Mouse (Mus musculus) right cerebral cortex, postnatal 36 days (tissue): ENCODE measurements around the gene Lcat.

Experiments used
- DNase-seq, 2 experiments: peaks; one replicate each; pipeline ENCODE4 v3.0.0; 2022; ENCODE audit warnings: low spot score in 2 of 2, mixed read lengths in 1 of 2

Gene Lcat

GRCm38 (mm10) chr8:105949350-105949749 lies 6.2 kb upstream of the Lcat start:
- DNase-seq, result no peak

DNA sequence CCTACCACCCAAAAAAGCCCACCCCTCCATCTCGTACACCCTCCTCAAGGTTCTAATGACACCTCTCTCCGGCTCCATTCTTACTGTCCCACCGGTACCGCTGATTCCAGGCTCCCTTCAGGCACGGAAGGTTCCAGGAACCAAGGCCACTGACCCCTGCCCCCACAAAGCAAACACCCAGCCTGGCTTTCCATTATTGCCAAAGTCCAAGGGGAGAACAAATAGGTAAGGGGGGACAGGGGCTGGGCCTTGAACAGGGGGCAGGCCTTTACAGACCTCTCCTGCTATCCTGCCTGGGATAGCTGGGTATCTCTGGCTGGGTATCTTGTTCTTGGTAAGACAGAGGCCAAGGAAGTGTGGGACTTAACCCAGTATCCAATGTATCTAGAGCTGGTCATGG lies 640 bp downstream of the Lcat start:
- no peak for DNase-seq

GRCm38 (mm10) chr8:105942026-105942425 lies 1.2 kb downstream of the Lcat start:
- DNase-seq, result no peak

GRCm38 (mm10) chr8:105938306-105938669 lies 4.9 kb downstream of the Lcat start, which contains the start of gene Psmb10:
Psmb10 (minus strand) TSS chr8:105938444.
- DNase-seq, result no peak

DNA sequence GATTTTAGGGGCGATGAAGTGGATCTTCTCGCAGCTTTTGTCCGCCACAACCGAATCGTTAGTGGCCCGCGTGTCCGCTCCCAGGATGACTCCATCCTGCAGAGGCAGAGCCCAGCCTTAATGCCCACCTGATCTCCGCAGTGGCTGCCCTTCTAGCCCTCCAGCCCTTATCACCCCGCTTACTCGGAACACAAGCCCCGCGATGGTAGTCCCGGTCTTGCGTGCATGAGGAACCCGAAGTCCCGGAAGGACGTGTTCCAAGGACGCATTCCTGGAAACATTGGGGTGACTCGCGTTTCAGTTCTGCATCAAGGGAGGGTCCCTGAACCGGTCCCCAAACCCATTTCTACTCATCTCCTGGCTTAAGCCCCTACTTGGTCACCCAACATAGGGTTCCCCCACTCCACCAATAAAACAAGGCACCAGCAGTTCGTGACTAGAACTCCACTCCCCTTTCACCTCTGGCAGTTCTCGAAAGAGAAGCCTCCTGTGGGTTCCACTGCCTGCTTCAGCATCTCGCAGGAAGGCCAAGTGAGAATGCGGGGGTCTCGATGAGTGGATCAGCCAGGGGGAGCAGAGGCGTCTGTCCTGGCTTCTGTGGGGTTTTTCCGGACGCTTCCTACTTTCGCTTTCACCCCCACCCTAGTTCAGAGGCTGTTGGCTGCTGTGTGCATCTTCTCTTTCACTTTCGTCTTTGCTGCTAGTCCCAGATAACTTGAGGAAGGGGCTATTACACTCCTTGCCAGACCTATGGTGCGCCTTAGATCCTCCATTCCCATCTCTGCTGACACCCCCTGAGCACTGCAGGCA lies 5.5 kb downstream of the Lcat start:
- DNase-seq, result no peak

- DNase-seq, result peak; percentile 87 to 90
Measured at GRCm38 (mm10) chr8:105936866-105937475, 6.2 kb downstream of the Lcat start.

DNA sequence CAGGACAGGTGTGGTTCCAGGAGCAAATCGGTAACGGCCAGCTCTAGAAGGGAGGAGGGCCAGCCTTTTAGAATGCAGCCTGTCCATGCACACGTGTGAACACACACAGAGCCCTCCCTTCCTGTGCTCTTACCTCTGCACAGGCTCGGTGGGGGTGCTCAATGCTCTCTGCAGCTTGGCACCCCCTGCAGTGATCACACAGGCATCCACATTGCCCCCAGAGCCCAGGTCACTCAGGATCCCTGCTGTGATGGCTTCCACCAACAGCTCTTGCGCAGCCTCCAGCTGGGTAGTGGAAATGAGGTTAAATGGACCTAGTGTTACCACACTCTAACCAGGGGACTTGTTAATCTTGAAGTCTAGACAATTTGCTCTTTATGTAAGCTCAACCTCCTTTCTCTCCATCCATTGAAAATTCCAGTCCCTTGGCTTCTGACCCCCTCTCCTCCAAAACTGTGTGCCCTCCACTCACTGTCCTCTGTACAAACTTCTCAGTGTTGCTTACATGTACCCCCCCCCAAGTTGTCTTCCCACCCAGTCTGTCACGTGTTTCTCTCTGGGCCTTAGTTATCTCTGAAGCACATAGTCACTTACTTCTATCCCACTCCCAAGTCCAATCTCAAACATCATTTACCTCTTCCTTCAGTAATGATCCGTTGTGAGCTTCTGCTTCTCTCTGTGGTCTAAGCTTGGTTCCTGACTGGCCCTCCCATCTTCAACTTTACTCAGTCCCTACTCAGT lies 7.1 kb downstream of the Lcat start:
- no peak for DNase-seq

- no peak for DNase-seq
Measured at GRCm38 (mm10) chr8:105935105-105935504, 8.1 kb downstream of the Lcat start.

DNA sequence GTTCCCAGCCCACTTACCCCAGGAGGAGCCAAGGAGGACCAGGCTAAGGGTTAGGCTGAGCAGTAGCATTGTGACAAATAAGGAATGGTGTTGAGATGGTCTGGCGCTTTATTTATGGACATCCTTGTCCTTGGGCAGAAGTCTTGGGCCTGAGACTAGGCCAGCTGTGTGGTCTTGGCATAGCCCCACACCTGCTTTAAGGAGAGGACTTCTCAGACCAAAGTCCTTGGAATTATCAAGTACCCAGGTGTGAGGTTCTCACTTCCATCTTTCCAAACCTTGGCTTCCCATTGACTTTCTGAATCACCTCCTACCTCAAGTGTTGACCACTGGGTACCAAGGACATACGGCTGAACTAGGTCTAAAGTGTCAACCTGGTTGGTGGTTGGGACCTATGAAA lies 9.4 kb downstream of the Lcat start, which contains the start of gene Ctrl:
TSS of gene Ctrl (minus strand) at position 101 of the 400 bp plus-strand sequence.
- no peak for DNase-seq

- DNase-seq, result no peak
Measured at GRCm38 (mm10) chr8:105932525-105932924, 10.7 kb downstream of the Lcat start.

GRCm38 (mm10) chr8:105931271-105931670 lies 11.9 kb downstream of the Lcat start:
- peak in 1 of 2 experiments; percentile 70 for DNase-seq

GRCm38 (mm10) chr8:105930602-105931001 lies 12.6 kb downstream of the Lcat start:
- peak in 1 of 2 experiments; percentile 53 for DNase-seq

DNA sequence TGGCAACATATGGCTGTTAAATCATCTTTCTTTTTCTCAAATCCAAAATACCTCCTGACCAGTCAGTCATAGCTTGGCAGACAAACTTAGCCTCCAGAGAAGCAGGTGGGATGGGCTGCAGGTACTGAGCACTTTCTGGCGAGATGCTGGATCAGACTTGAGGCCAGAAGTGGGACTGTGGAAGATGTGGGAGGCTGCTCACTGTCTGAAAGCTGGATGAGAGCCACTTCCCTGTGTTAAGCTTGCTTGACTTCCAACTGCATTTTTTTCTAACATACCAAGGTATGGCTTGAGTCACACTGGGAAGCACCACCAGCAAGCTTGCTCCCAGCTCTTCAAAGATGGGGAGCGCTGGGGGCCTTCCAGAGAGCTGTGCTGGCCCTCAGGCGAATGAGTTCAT lies 18.1 kb downstream of the Lcat start:
- peak; percentile 45 to 49 for DNase-seq

- peak in 1 of 2 experiments; percentile 11 for DNase-seq
Measured at GRCm38 (mm10) chr8:105919390-105919789, 23.8 kb downstream of the Lcat start.

DNA sequence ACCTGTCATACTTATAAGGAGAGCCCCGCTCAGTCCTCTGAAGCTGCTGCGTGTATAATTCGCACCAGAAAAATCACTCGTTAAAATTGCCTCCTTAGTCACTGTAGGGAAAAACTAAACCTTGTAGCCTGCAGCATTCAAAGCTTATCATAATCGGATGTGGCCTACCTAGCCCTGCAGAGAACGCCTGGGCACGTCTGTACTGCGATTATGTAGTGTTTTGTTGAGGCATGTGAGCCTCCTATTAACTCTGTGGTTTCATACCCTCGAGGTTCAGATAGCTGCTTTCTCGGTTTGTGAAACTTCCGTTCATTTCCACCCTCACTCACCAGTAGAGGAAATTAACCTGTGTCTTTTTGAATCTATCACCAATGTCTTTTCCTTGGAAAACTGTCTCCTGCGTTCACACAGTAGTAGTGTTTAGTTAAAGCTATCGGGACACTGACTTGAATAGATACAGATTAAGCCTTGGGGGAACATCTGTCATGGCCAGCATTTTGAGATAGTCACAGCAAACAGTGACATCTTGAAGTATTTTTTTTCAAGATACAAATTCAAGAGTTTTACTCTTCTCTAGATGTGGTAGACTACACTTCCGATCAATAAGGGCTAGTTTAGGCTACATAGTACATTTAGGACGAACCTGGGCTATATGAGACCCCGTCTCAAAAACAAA lies 42.1 kb downstream of the Lcat start:
- DNase-seq, result no peak

GRCm38 (mm10) chr8:105900180-105900940 lies 42.8 kb downstream of the Lcat start, which contains the start of gene Pskh1:
Pskh1 (plus strand) TSS chr8:105900441.
- peak; percentile 85 to 87 for DNase-seq

DNA sequence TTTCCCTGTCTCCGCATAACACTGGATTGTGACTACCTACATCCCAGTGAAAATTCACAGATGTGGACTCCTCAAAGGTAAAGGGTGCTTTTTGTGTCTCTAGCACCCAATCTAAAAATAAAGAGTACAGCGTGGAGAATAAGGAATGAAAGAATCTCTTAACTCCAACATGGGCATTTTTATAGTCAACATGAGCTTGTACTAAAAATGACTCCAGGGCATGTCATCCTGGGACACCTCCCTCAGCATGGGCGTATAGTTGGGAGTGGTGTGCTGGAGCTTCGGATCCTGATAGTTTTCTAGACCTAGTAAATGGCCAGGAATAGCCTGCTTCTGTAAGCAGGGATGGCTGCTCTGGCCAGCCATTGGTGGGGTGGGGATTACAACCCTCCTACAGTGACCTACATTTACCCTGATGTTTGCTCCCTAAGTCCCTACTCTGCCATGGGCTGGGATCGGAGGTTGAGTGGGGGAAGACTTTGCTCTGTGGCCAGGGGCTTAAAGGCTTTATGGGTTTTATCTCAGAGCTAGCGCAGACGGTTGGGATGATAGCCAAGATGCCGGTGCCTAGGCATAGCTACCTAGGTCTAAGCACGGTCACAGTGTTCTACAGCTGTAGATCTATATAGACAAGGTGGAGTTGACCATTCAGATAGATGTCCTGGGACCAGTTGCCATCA lies 45.2 kb downstream of the Lcat start:
- DNase-seq, result peak in 1 of 2 experiments; percentile 26

- DNase-seq, result peak; percentile 77 to 81
Measured at GRCm38 (mm10) chr8:105893339-105893738, 49.8 kb downstream of the Lcat start, which contains the start of gene Nrn1l. Nrn1l (plus strand) TSS chr8:105893567.

GRCm38 (mm10) chr8:105892432-105892831 lies 50.8 kb downstream of the Lcat start:
- DNase-seq, result no peak

DNA sequence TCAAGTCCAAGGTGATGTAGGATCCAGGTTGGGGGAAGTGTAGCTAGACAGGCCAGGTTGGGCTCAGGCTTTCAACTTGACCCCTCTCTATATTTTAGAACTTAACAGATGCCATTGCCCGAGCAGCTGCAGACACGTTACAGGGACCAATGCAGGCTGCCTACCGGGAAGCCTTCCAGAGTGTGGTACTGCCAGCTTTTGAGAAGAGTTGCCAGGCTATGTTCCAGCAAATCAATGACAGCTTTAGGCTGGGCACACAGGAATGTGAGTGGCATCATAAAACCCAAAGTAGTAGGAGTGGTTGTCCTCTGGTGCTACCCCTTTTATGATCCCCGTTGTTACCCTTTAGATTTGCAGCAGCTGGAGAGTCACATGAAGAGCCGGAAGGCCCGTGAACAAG lies 52.3 kb downstream of the Lcat start:
- DNase-seq, result peak; percentile 38 to 39
